Mouse (Mus musculus): ENCODE measurements at regions not wholly inside any gene's neighbourhood (a gene's known extent, or its start where the extent isn't known, plus 50 kb on each side); places are given as distances from the start of the nearest gene placed in this dataset.
"Not testable (repeated sequence)": the region's sequence is repeated elsewhere in the genome, so short reads cannot be mapped to it uniquely, and the experiment has no call there.

GRCm38 (mm10) chr5:75410240-75411186 is 164.2 kb upstream of the Kit start:
- DNase-seq: no peak

- not testable (repeated sequence) for DNase-seq
Observed at GRCm38 (mm10) chr5:75419282-75419681, 155.4 kb upstream of the Kit start.

- no peak for DNase-seq
Observed at GRCm38 (mm10) chr5:75432885-75433284, 141.8 kb upstream of the Kit start.

GRCm38 (mm10) chr5:75437924-75438323 is 136.8 kb upstream of the Kit start:
- no peak for DNase-seq

GRCm38 (mm10) chr5:75444024-75444604 is 130.6 kb upstream of the Kit start:
- no peak for DNase-seq

GRCm38 (mm10) chr5:75446386-75446785 is 128.3 kb upstream of the Kit start:
- no peak for DNase-seq

GRCm38 (mm10) chr5:75449913-75450525 is 124.7 kb upstream of the Kit start:
- DNase-seq: no peak

- no peak for DNase-seq
Observed at GRCm38 (mm10) chr5:75450564-75450963, 124.2 kb upstream of the Kit start.

GRCm38 (mm10) chr5:75451081-75451480 is 123.6 kb upstream of the Kit start:
- no peak for DNase-seq

- peak; percentile 54 to 73 for DNase-seq
Observed at GRCm38 (mm10) chr5:75451693-75452092, 123.0 kb upstream of the Kit start.

- no peak for DNase-seq
Observed at GRCm38 (mm10) chr5:75453757-75454390, 120.8 kb upstream of the Kit start.

- no peak for DNase-seq
Observed at GRCm38 (mm10) chr5:75454961-75455541, 119.7 kb upstream of the Kit start.

GRCm38 (mm10) chr5:75457403-75457802 is 117.3 kb upstream of the Kit start:
- no peak for DNase-seq

GRCm38 (mm10) chr5:75458317-75458716 is 116.4 kb upstream of the Kit start:
- no peak for DNase-seq

- no peak for DNase-seq
Observed at GRCm38 (mm10) chr5:75459758-75460354, 114.9 kb upstream of the Kit start.

GRCm38 (mm10) chr5:75460414-75461025 is 114.2 kb upstream of the Kit start:
- no peak for DNase-seq

- no peak for DNase-seq
Observed at GRCm38 (mm10) chr5:75461368-75461767, 113.3 kb upstream of the Kit start.

GRCm38 (mm10) chr5:75463591-75463990 is 111.1 kb upstream of the Kit start:
- no peak for DNase-seq

- no peak for DNase-seq
Observed at GRCm38 (mm10) chr5:75465701-75466100, 109.0 kb upstream of the Kit start.

- no peak for DNase-seq
Observed at GRCm38 (mm10) chr5:75466941-75467340, 107.8 kb upstream of the Kit start.

GRCm38 (mm10) chr5:75467916-75468315 is 106.8 kb upstream of the Kit start:
- DNase-seq: no peak

GRCm38 (mm10) chr5:75471010-75471409 is 103.7 kb upstream of the Kit start:
- peak in 1 of 2 experiments; percentile 31 for DNase-seq

All from lung, postnatal 4 days (tissue).